Mouse (Mus musculus): ENCODE measurements at regions not wholly inside any gene's neighbourhood (a gene's known extent, or its start where the extent isn't known, plus 50 kb on each side); places are given as distances from the start of the nearest gene placed in this dataset.

- Histone ChIP-seq H3K27ac (ENCODE audit: control insufficient read depth, low read depth, low read length) (no peak overlapping the region), H3K4me1 (ENCODE audit: control insufficient read depth in 1 of 2, insufficient read depth in 2 of 2, low read length in 2 of 2) (no peaks in the 10 kb centered on the region), H3K79me2 (ENCODE audit: control insufficient read depth, insufficient read depth, low read length, poor library complexity) (no peaks in the 10 kb centered on the region), H3K9ac (ENCODE audit: control insufficient read depth, low read depth, low read length, poor library complexity, severe bottlenecking) (no peak overlapping the region), H3K4me3 (ENCODE audit: control insufficient read depth in 1 of 2, insufficient read depth in 1 of 2, low read depth in 2 of 2, low read length in 2 of 2) (no peak overlapping the region), H3K36me3 (ENCODE audit: control insufficient read depth in 1 of 2, insufficient read depth in 2 of 2, low read length in 2 of 2) (no peaks in the 10 kb centered on the region), H3K9me3 (replicated peaks; ENCODE audit: insufficient read depth, low read length) (no peaks in the 10 kb centered on the region), H3K27me3 (ENCODE audit: control insufficient read depth in 1 of 2, insufficient read depth in 2 of 2, low read length in 2 of 2) (no peaks in the 10 kb centered on the region)
- TF ChIP-seq MYC (IDR thresholded peaks at IDR 0.05; ENCODE audit: low read depth, low read length) (no peak), TBP (IDR thresholded peaks at IDR 0.05; ENCODE audit: low read depth, low read length) (no peak), CHD2 (IDR thresholded peaks at IDR 0.05; ENCODE audit: low read length) (no peak), MEF2A (IDR thresholded peaks at IDR 0.05; ENCODE audit: extremely low read depth, insufficient replicate concordance, low read depth, low read length, poor library complexity, severe bottlenecking) (no peak), ZC3H11A (IDR thresholded peaks at IDR 0.05; ENCODE audit: low read depth, low read length) (no peak), GATA1 (IDR thresholded peaks at IDR 0.05; ENCODE audit: low read depth, low read length) (no peak), TAL1 (IDR thresholded peaks at IDR 0.05; ENCODE audit: low read length) (no peak), ETS1 (IDR thresholded peaks at IDR 0.05; ENCODE audit: low read depth, low read length) (no peak), NELFE (IDR thresholded peaks at IDR 0.05; ENCODE audit: low read depth, low read length) (no peak), KAT2A (conservative IDR thresholded peaks at IDR 0.05; ENCODE audit: low read depth, low read length) (no peak), USF2 (IDR thresholded peaks at IDR 0.05; ENCODE audit: borderline replicate concordance in 1 of 2, insufficient read depth in 1 of 2, low read depth in 1 of 2, low read length in 2 of 2) (no peak), CTCF (IDR thresholded peaks at IDR 0.05 in 2 of 3, conservative IDR thresholded peaks at IDR 0.05 in 1 of 3; ENCODE audit: control insufficient read depth in 1 of 3, insufficient read depth in 1 of 3, low read depth in 2 of 3, low read length in 3 of 3, poor library complexity in 1 of 3, severe bottlenecking in 1 of 3) (no peak), MXI1 (IDR thresholded peaks at IDR 0.05; ENCODE audit: low read depth, low read length) (no peak), POLR2A (IDR thresholded peaks at IDR 0.05; ENCODE audit: control insufficient read depth in 1 of 2, insufficient read depth in 1 of 2, low read depth in 1 of 2, low read length in 2 of 2, poor library complexity in 1 of 2) (no peak)
- no peak for DNase-seq (ENCODE audit: low read depth, low spot score)
Measured at GRCm38 (mm10) chr9:120628794-120629560, 57.7 kb downstream of the Rpl14 start.

- no peaks in the 10 kb centered on the region for H3K9me3 ChIP-seq (replicated peaks; ENCODE audit: insufficient read depth, low read length)
- no peaks in the 10 kb centered on the region for H3K4me1 ChIP-seq (ENCODE audit: control insufficient read depth in 1 of 2, insufficient read depth in 2 of 2, low read length in 2 of 2)
- no peak overlapping the region for H3K9ac ChIP-seq (ENCODE audit: control insufficient read depth, low read depth, low read length, poor library complexity, severe bottlenecking)
- DNase-seq (ENCODE audit: low read depth, low spot score): no peak
- no peaks in the 10 kb centered on the region for H3K36me3 ChIP-seq (ENCODE audit: control insufficient read depth in 1 of 2, insufficient read depth in 2 of 2, low read length in 2 of 2)
- no peak overlapping the region for H3K27ac ChIP-seq (ENCODE audit: control insufficient read depth, low read depth, low read length)
- TF ChIP-seq CHD1 (IDR thresholded peaks at IDR 0.05; ENCODE audit: low read depth, low read length): no peak
- TF ChIP-seq MAFK (IDR thresholded peaks at IDR 0.05; ENCODE audit: borderline replicate concordance, low read depth, low read length): no peak
- no peak for TF ChIP-seq POLR2AphosphoS5 (IDR thresholded peaks at IDR 0.05; ENCODE audit: borderline replicate concordance, low read depth, low read length)
- TF ChIP-seq TCF12 (IDR thresholded peaks at IDR 0.05; ENCODE audit: low read depth, low read length): no peak
- no peak for TF ChIP-seq MAZ (IDR thresholded peaks at IDR 0.05; ENCODE audit: low read depth, low read length)
- H3K79me2 ChIP-seq (ENCODE audit: control insufficient read depth, insufficient read depth, low read length, poor library complexity): no peaks in the 10 kb centered on the region
- H3K27me3 ChIP-seq (ENCODE audit: control insufficient read depth in 1 of 2, insufficient read depth in 2 of 2, low read length in 2 of 2): no peaks in the 10 kb centered on the region
- no peak overlapping the region for H3K4me3 ChIP-seq (ENCODE audit: control insufficient read depth in 1 of 2, insufficient read depth in 1 of 2, low read depth in 2 of 2, low read length in 2 of 2)
Measured at GRCm38 (mm10) chr9:120629609-120630008, 58.4 kb downstream of the Rpl14 start.
